Mouse (Mus musculus): ENCODE results near the gene Sox5. TPM values are rescaled to one million over a fixed set of nuclear protein-coding genes. Genes with fewer than 3 reads are reported as not detected.

Sox5 gene
- polyA plus RNA-seq, 1 experiment from 2014 or later = 43.3 TPM

DNA sequence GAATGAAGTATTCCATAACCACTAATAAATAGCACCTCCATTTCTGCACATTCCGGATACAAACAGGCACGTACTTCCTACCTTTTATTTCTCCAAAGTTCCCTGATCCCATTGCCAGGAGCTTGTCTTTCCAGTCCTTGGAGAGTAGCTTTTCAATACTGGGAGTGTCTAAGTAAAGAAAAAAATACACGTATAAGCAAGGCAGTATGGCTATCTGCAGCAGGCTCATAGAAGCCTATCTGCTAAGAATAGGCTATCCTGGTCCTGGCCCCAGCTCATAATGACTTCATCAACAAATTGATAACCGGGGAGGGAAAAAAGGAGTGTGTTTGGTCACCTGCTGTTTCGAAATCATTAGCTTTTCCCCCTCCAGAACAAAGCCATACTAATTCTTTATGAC, 740.6 kb downstream of the Sox5 start:
- Histone ChIP-seq H3K4me1 (ENCODE audit: control insufficient read depth, insufficient read depth, low read length) (peaks cover 21% of the 10 kb centered on the region), H3K9ac (ENCODE audit: low read depth, low read length) (no peak overlapping the region), H3K27ac (ENCODE audit: low read length) (no peak overlapping the region), H3K36me3 (ENCODE audit: control insufficient read depth, insufficient read depth, low read length) (no peaks in the 10 kb centered on the region), H3K9me3 (replicated peaks; ENCODE audit: control insufficient read depth, low read length, poor library complexity, severe bottlenecking) (no peaks in the 10 kb centered on the region), H3K27me3 (ENCODE audit: control insufficient read depth, insufficient read depth, low read depth, low read length) (no peaks in the 10 kb centered on the region), H3K4me2 (ENCODE audit: low read length) (no peak overlapping the region), H3K4me3 (ENCODE audit: low read depth, low read length) (no peak overlapping the region)
- WGBS = 48% methylated on average over 5 of the region's 5 CpGs
- no peak for ATAC-seq

GRCm38 (mm10) chr6:144040349-144040748, 741.4 kb downstream of the Sox5 start:
- Histone ChIP-seq H3K36me3 (ENCODE audit: control insufficient read depth, insufficient read depth, low read length) (no peaks in the 10 kb centered on the region), H3K27ac (ENCODE audit: low read length) (no peak overlapping the region), H3K4me1 (ENCODE audit: control insufficient read depth, insufficient read depth, low read length) (peaks cover 19% of the 10 kb centered on the region), H3K9me3 (replicated peaks; ENCODE audit: control insufficient read depth, low read length, poor library complexity, severe bottlenecking) (no peaks in the 10 kb centered on the region), H3K27me3 (ENCODE audit: control insufficient read depth, insufficient read depth, low read depth, low read length) (no peaks in the 10 kb centered on the region), H3K4me2 (ENCODE audit: low read length) (no peak overlapping the region), H3K4me3 (ENCODE audit: low read depth, low read length) (no peak overlapping the region), H3K9ac (ENCODE audit: low read depth, low read length) (no peak overlapping the region)
- ATAC-seq = no peak
- 88% methylated on average over 7 of the region's 7 CpGs for WGBS

- no peak overlapping the region for H3K27ac ChIP-seq (ENCODE audit: low read length)
- no peaks in the 10 kb centered on the region for H3K9me3 ChIP-seq (replicated peaks; ENCODE audit: control insufficient read depth, low read length, poor library complexity, severe bottlenecking)
- H3K9ac ChIP-seq (ENCODE audit: low read depth, low read length) = no peak overlapping the region
- no peaks in the 10 kb centered on the region for H3K36me3 ChIP-seq (ENCODE audit: control insufficient read depth, insufficient read depth, low read length)
- 22% methylated on average over 7 of the region's 7 CpGs for WGBS
- no peak overlapping the region for H3K4me2 ChIP-seq (ENCODE audit: low read length)
- ATAC-seq = no peak
- peaks cover 15% of the 10 kb centered on the region for H3K4me1 ChIP-seq (ENCODE audit: control insufficient read depth, insufficient read depth, low read length)
- H3K27me3 ChIP-seq (ENCODE audit: control insufficient read depth, insufficient read depth, low read depth, low read length) = no peaks in the 10 kb centered on the region
- H3K4me3 ChIP-seq (ENCODE audit: low read depth, low read length) = no peak overlapping the region
Observed at GRCm38 (mm10) chr6:144039221-144039620, 742.6 kb downstream of the Sox5 start.

- H3K4me2 ChIP-seq (ENCODE audit: low read length) = no peak overlapping the region
- WGBS = 98% methylated on average over 2 of the region's 2 CpGs
- H3K4me1 ChIP-seq (ENCODE audit: control insufficient read depth, insufficient read depth, low read length) = no peaks in the 10 kb centered on the region
- H3K9ac ChIP-seq (ENCODE audit: low read depth, low read length) = no peak overlapping the region
- no peaks in the 10 kb centered on the region for H3K36me3 ChIP-seq (ENCODE audit: control insufficient read depth, insufficient read depth, low read length)
- H3K27me3 ChIP-seq (ENCODE audit: control insufficient read depth, insufficient read depth, low read depth, low read length) = no peaks in the 10 kb centered on the region
- H3K9me3 ChIP-seq (replicated peaks; ENCODE audit: control insufficient read depth, low read length, poor library complexity, severe bottlenecking) = no peaks in the 10 kb centered on the region
- H3K4me3 ChIP-seq (ENCODE audit: low read depth, low read length) = no peak overlapping the region
- ATAC-seq = no peak
- H3K27ac ChIP-seq (ENCODE audit: low read length) = no peak overlapping the region
Observed at GRCm38 (mm10) chr6:144033191-144033590, 748.6 kb downstream of the Sox5 start.

GRCm38 (mm10) chr6:144016929-144017328, 764.8 kb downstream of the Sox5 start:
- Histone ChIP-seq H3K4me2 (ENCODE audit: low read length) (no peak overlapping the region), H3K9ac (ENCODE audit: low read depth, low read length) (no peak overlapping the region), H3K27ac (ENCODE audit: low read length) (no peak overlapping the region), H3K4me3 (ENCODE audit: low read depth, low read length) (no peak overlapping the region), H3K9me3 (replicated peaks; ENCODE audit: control insufficient read depth, low read length, poor library complexity, severe bottlenecking) (no peaks in the 10 kb centered on the region), H3K4me1 (ENCODE audit: control insufficient read depth, insufficient read depth, low read length) (no peaks in the 10 kb centered on the region), H3K36me3 (ENCODE audit: control insufficient read depth, insufficient read depth, low read length) (no peaks in the 10 kb centered on the region), H3K27me3 (ENCODE audit: control insufficient read depth, insufficient read depth, low read depth, low read length) (no peaks in the 10 kb centered on the region)
- no peak for ATAC-seq

- Histone ChIP-seq H3K4me2 (ENCODE audit: low read length) (no peak overlapping the region), H3K4me3 (ENCODE audit: low read depth, low read length) (no peak overlapping the region), H3K9me3 (replicated peaks; ENCODE audit: control insufficient read depth, low read length, poor library complexity, severe bottlenecking) (no peaks in the 10 kb centered on the region), H3K27ac (ENCODE audit: low read length) (no peak overlapping the region), H3K9ac (ENCODE audit: low read depth, low read length) (no peak overlapping the region), H3K27me3 (ENCODE audit: control insufficient read depth, insufficient read depth, low read depth, low read length) (no peaks in the 10 kb centered on the region), H3K36me3 (ENCODE audit: control insufficient read depth, insufficient read depth, low read length) (no peaks in the 10 kb centered on the region), H3K4me1 (ENCODE audit: control insufficient read depth, insufficient read depth, low read length) (no peaks in the 10 kb centered on the region)
- 76% methylated on average over 14 of the region's 14 CpGs for WGBS
- no peak for ATAC-seq
Observed at GRCm38 (mm10) chr6:144011880-144012524, 769.8 kb downstream of the Sox5 start.

GRCm38 (mm10) chr6:144010995-144011394, 770.8 kb downstream of the Sox5 start:
- H3K9me3 ChIP-seq (replicated peaks; ENCODE audit: control insufficient read depth, low read length, poor library complexity, severe bottlenecking) = no peaks in the 10 kb centered on the region
- H3K4me2 ChIP-seq (ENCODE audit: low read length) = no peak overlapping the region
- no peaks in the 10 kb centered on the region for H3K36me3 ChIP-seq (ENCODE audit: control insufficient read depth, insufficient read depth, low read length)
- H3K27me3 ChIP-seq (ENCODE audit: control insufficient read depth, insufficient read depth, low read depth, low read length) = no peaks in the 10 kb centered on the region
- no peak for ATAC-seq
- WGBS = 77% methylated on average over 3 of the region's 3 CpGs
- H3K4me3 ChIP-seq (ENCODE audit: low read depth, low read length) = no peak overlapping the region
- no peaks in the 10 kb centered on the region for H3K4me1 ChIP-seq (ENCODE audit: control insufficient read depth, insufficient read depth, low read length)
- H3K27ac ChIP-seq (ENCODE audit: low read length) = no peak overlapping the region
- no peak overlapping the region for H3K9ac ChIP-seq (ENCODE audit: low read depth, low read length)

DNA sequence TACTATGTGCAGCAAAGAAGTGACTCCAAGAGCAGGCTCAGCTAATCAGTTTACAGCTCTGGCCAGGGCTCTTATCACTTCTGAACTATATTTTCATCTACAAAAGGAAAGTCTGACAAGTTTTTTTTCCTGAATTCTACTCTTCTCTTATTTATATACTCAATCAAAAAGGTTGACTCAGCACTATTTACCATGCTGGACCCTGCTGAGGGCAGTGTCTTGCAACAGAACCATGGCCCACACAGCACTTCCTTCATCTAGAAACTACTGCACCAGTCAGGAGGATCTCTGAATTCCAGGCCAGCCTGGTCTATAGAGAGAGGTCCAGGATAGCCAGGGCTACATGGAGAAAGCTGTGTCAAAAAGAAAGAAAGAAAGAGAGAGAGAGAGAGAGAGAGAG, 771.5 kb downstream of the Sox5 start:
- H3K36me3 ChIP-seq (ENCODE audit: control insufficient read depth, insufficient read depth, low read length) = no peaks in the 10 kb centered on the region
- H3K9ac ChIP-seq (ENCODE audit: low read depth, low read length) = no peak overlapping the region
- ATAC-seq = no peak
- H3K4me1 ChIP-seq (ENCODE audit: control insufficient read depth, insufficient read depth, low read length) = no peaks in the 10 kb centered on the region
- H3K9me3 ChIP-seq (replicated peaks; ENCODE audit: control insufficient read depth, low read length, poor library complexity, severe bottlenecking) = no peaks in the 10 kb centered on the region
- H3K4me3 ChIP-seq (ENCODE audit: low read depth, low read length) = no peak overlapping the region
- H3K27me3 ChIP-seq (ENCODE audit: control insufficient read depth, insufficient read depth, low read depth, low read length) = no peaks in the 10 kb centered on the region
- H3K27ac ChIP-seq (ENCODE audit: low read length) = no peak overlapping the region
- no peak overlapping the region for H3K4me2 ChIP-seq (ENCODE audit: low read length)

DNA sequence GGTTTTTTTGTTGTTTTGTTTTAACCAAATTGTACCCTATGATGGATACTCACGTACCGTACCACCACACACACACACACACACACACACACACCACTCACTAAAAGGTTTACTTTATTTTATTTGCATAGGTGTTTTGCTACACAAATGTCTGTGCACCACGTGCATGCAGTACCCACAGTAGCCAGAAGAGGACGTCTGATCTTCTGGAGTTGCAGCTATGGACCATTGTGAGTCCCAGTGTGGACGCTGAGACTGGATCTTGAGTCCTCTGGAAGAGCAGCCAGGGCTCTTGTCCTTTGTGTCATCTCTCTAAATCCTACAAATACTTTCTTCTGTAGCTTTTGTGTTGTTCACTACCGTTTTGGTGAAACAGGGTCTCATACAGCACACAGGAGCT, 776.6 kb downstream of the Sox5 start:
- 89% methylated on average over 6 of the region's 6 CpGs for WGBS
- H3K9ac ChIP-seq (ENCODE audit: low read depth, low read length) = no peak overlapping the region
- no peaks in the 10 kb centered on the region for H3K36me3 ChIP-seq (ENCODE audit: control insufficient read depth, insufficient read depth, low read length)
- H3K4me1 ChIP-seq (ENCODE audit: control insufficient read depth, insufficient read depth, low read length) = no peaks in the 10 kb centered on the region
- ATAC-seq = no peak
- H3K4me3 ChIP-seq (ENCODE audit: low read depth, low read length) = no peak overlapping the region
- no peak overlapping the region for H3K27ac ChIP-seq (ENCODE audit: low read length)
- no peaks in the 10 kb centered on the region for H3K9me3 ChIP-seq (replicated peaks; ENCODE audit: control insufficient read depth, low read length, poor library complexity, severe bottlenecking)
- no peak overlapping the region for H3K4me2 ChIP-seq (ENCODE audit: low read length)
- no peaks in the 10 kb centered on the region for H3K27me3 ChIP-seq (ENCODE audit: control insufficient read depth, insufficient read depth, low read depth, low read length)

Data from midbrain, embryonic 16.5 days (tissue).